Mouse (Mus musculus): ENCODE data around the gene Sema4c.

GRCm38 (mm10) chr1:36591408-36591807 is 33.3 kb upstream of the Sema4c start:
- TF ChIP-seq CTCF (IDR thresholded peaks at IDR 0.05; ENCODE audit: insufficient read depth, low read depth, low read length) (no peak), POLR2A (IDR thresholded peaks at IDR 0.05; ENCODE audit: insufficient read depth, low read depth, low read length) (no peak)

Measured in olfactory bulb, adult 2 months (tissue).